Mouse (Mus musculus) stomach, embryonic 16.5 days (tissue): ENCODE data around the gene Slc22a12. TPM values are rescaled to one million over a fixed set of nuclear protein-coding genes. Genes with fewer than 3 reads are reported as not detected.

ENCODE experiments used
- ATAC-seq: fragments of 200-750 bp; cut with Nextera tagmentation; 2 replicates; pipeline ENCODE4 v1.8.0; 2017; ENCODE audit warnings: moderate number of reproducible peaks, moderate TSS enrichment; ENCODE audit not compliant: insufficient read depth, low FRiP score
- H3K27ac ChIP-seq: fragments of 300-500 bp; sonication (generic); 2 replicates; pipeline ENCODE4 v1.5.1; 2014; ENCODE audit warnings: low read length
- H3K27me3 ChIP-seq: fragments of 300-500 bp; sonication (generic); 2 replicates; pipeline ENCODE4 v1.6.1; 2014; ENCODE audit warnings: low read length, control low read depth, mixed read lengths; ENCODE audit not compliant: control insufficient read depth, insufficient read depth
- H3K36me3 ChIP-seq: fragments of 300-500 bp; sonication (generic); 2 replicates; pipeline ENCODE4 v1.6.1; 2014; ENCODE audit warnings: low read length; ENCODE audit not compliant: control insufficient read depth, insufficient read depth
- H3K4me1 ChIP-seq: fragments of 300-500 bp; sonication (generic); 2 replicates; pipeline ENCODE4 v1.6.1; 2014; ENCODE audit warnings: low read length, control low read depth, mixed read lengths; ENCODE audit not compliant: control insufficient read depth, insufficient read depth
- H3K4me2 ChIP-seq: fragments of 300-500 bp; sonication (generic); 2 replicates; pipeline ENCODE4 v1.6.1; 2014; ENCODE audit warnings: low read depth, low read length, mixed read lengths
- H3K4me3 ChIP-seq: fragments of 300-500 bp; sonication (generic); replicated peaks from 2 replicates; pipeline ENCODE4 v1.5.1; 2014; ENCODE audit warnings: mild to moderate bottlenecking, low read length
- H3K9ac ChIP-seq: fragments of 300-500 bp; sonication (generic); 2 replicates; pipeline ENCODE4 v1.6.1; 2014; ENCODE audit warnings: low read length
- H3K9me3 ChIP-seq: fragments of 300-500 bp; sonication (generic); replicated peaks from 2 replicates; pipeline ENCODE4 v1.6.1; 2016; ENCODE audit warnings: low read length, control low read depth; ENCODE audit not compliant: control insufficient read depth
- WGBS: fragments of 180-500 bp; shearing (Covaris S2); extraction: QIAGEN DNeasy Blood & Tissue Kit; methylation state at CpG from one replicate; pipeline ENCODE4 v1.1.7; 2014; 5-methylcytosine and 5-hydroxymethylcytosine counted together
- polyA plus RNA-seq: library from polyadenylated mRNA; unstranded; fragments of >200 nt; fragmentation: Nextera tagmentation; extraction: Ambion mirVana; gene quantifications from 2 replicates; pipeline ENCODE4 v1.2.1, GENCODE M21; 2015

Gene Slc22a12
- polyA plus RNA-seq, 1 experiment from 2014 or later = not detected

DNA sequence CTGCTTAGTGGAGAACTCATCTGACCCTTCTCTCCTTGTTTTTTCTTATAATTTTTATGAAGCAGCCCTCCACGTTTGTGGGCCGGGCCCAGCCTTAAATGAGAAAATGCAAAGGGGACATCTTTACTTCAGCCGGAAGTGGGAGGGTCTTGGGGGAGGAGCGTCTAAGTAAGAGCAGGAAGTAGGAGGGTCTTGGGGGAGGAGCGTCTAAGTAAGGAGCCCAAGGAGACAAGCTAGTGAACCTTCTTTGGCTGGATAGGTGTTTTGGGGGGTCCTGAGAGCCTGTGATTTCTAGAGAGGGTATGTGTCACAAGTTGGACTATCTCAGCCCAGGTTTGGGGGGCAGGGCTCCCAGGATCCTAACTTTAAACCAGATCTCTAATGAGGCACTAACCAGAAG, 27.4 kb downstream of the Slc22a12 start:
- no peaks in the 10 kb centered on the region; the same call in 1 of the 2 replicates for H3K27me3 ChIP-seq
- WGBS = 67% methylated on average over 5 of the region's 5 CpGs
- H3K27ac ChIP-seq = no peak overlapping the region
- H3K4me2 ChIP-seq = no peak overlapping the region
- H3K9ac ChIP-seq = no peak overlapping the region
- peaks cover 7% of the 10 kb centered on the region; the same call in 1 of the 2 replicates for H3K4me1 ChIP-seq
- no peaks in the 10 kb centered on the region for H3K36me3 ChIP-seq
- H3K9me3 ChIP-seq = no peaks in the 10 kb centered on the region
- no peak for ATAC-seq
- H3K4me3 ChIP-seq = no peak overlapping the region

GRCm38 (mm10) chr19:6514940-6515339, 27.9 kb downstream of the Slc22a12 start:
- no peaks in the 10 kb centered on the region; the same call in 1 of the 2 replicates for H3K27me3 ChIP-seq
- no peak for ATAC-seq
- H3K27ac ChIP-seq = no peak overlapping the region
- peaks cover 7% of the 10 kb centered on the region; the same call in 1 of the 2 replicates for H3K4me1 ChIP-seq
- H3K9ac ChIP-seq = no peak overlapping the region
- no peaks in the 10 kb centered on the region for H3K36me3 ChIP-seq
- H3K9me3 ChIP-seq = no peaks in the 10 kb centered on the region
- no peak overlapping the region for H3K4me2 ChIP-seq
- no peak overlapping the region for H3K4me3 ChIP-seq
- WGBS = 69% methylated on average over 6 of the region's 6 CpGs

DNA sequence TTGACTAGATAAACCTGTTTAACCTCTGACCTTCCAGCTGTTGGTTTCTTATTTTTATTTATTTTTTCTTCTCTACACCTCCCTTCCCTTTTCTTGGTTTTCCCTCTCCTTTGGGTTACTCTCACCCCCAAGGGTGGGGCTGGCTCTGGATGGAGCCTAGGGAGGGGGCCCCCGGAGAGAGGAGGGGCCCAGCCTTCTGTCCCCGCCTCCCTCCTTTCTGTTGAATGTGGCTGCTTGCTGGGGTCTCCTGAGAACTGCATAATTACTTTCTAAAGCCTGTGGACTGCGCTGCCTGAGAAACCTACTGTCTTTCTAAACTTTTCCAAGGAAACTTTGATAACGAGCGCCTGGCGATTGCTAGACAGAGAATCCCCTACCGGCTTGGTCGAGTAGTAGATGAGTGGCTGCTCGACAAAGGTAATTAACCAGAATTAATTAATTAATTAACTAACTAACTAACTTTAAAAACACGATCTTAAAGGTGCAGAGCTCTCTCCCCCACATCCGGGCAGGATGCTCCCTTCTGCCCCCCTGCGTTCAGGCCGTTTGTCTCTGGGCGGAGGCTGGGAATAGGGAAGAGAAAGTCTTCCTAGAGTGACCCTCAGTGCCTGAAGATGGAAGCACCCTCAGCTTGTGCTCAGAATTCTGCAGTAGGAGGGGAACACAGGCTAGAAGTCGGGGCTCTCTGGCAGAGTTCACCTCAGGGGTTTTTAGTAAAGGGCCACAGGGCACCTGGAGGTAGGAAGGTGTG, 29.3 kb downstream of the Slc22a12 start:
- H3K4me1 ChIP-seq = peaks cover 7% of the 10 kb centered on the region; the same call in 1 of the 2 replicates
- H3K27me3 ChIP-seq = no peaks in the 10 kb centered on the region; the same call in 1 of the 2 replicates
- no peak overlapping the region for H3K4me3 ChIP-seq
- H3K9me3 ChIP-seq = no peaks in the 10 kb centered on the region
- no peak overlapping the region for H3K4me2 ChIP-seq
- no peak overlapping the region for H3K27ac ChIP-seq
- 9% methylated on average over 15 of the region's 15 CpGs for WGBS
- H3K36me3 ChIP-seq = no peaks in the 10 kb centered on the region
- ATAC-seq = no peak
- no peak overlapping the region for H3K9ac ChIP-seq

DNA sequence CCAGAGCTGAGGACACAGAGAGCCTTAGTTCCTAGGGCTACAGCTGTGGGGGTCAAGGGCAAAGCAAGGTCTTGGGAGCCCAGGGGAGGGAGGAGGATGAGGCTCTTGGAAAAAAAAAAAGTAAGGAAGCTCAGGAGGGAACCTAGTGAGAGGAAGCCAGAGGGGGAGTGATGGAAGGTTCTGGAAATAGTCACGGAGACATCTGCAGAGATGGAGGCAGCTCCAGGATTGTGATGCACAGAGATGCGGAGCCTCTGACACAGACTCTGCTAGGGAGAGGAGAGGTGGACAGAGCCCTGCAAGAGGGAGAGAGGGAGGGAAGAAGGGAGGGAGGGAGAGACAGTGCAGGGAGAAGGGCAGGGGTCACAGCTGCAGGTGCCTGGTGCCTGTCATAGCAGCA, 32.3 kb downstream of the Slc22a12 start:
- H3K4me2 ChIP-seq = no peak overlapping the region
- peaks cover 7% of the 10 kb centered on the region; the same call in 1 of the 2 replicates for H3K4me1 ChIP-seq
- H3K9ac ChIP-seq = no peak overlapping the region
- ATAC-seq = no peak
- no peak overlapping the region for H3K4me3 ChIP-seq
- WGBS = 69% methylated on average over 2 of the region's 2 CpGs
- H3K9me3 ChIP-seq = no peaks in the 10 kb centered on the region
- H3K27me3 ChIP-seq = no peaks in the 10 kb centered on the region; the same call in none of the 2 replicates
- H3K36me3 ChIP-seq = no peaks in the 10 kb centered on the region
- H3K27ac ChIP-seq = no peak overlapping the region

DNA sequence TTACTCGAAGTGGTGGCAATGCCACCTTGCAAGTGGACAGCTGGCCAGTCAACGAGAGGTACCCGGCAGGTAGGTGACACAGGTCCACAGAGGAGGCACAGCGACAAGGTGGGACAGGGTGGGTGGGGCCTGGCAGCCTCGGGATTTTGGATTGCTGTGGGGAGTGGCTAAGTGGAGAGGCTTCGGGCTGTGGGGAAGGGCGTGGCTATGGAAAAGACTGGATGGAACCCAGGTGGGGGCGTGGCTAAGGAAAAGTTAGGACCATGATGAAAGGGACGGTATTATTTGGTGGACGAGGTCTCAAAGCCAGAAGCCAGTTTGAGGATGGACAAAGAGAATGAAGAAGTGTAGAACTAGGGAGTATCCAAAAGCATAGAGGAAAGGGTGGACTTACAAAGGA, 33.0 kb downstream of the Slc22a12 start:
- no peaks in the 10 kb centered on the region; the same call in none of the 2 replicates for H3K27me3 ChIP-seq
- H3K4me1 ChIP-seq = peaks cover 7% of the 10 kb centered on the region; the same call in 1 of the 2 replicates
- H3K9me3 ChIP-seq = no peaks in the 10 kb centered on the region
- H3K4me3 ChIP-seq = no peak overlapping the region
- H3K9ac ChIP-seq = no peak overlapping the region
- 64% methylated on average over 10 of the region's 10 CpGs for WGBS
- no peak for ATAC-seq
- H3K4me2 ChIP-seq = no peak overlapping the region
- H3K27ac ChIP-seq = no peak overlapping the region
- H3K36me3 ChIP-seq = no peaks in the 10 kb centered on the region

- WGBS = 36% methylated on average over 10 of the region's 10 CpGs
- no peak for ATAC-seq
- Histone ChIP-seq H3K4me2 (no peak overlapping the region), H3K27ac (no peak overlapping the region), H3K36me3 (no peaks in the 10 kb centered on the region), H3K9ac (no peak overlapping the region), H3K4me3 (no peak overlapping the region), H3K9me3 (no peaks in the 10 kb centered on the region), H3K4me1 (peaks cover 8% of the 10 kb centered on the region), H3K27me3 (peaks cover 12% of the 10 kb centered on the region)
These were observed 35.4 kb downstream of the Slc22a12 start for GRCm38 (mm10) chr19:6507393-6507792.

GRCm38 (mm10) chr19:6504656-6505045, 38.2 kb downstream of the Slc22a12 start:
- no peak for ATAC-seq
- Histone ChIP-seq H3K9ac (no peak overlapping the region), H3K4me3 (no peak overlapping the region), H3K36me3 (no peaks in the 10 kb centered on the region), H3K9me3 (no peaks in the 10 kb centered on the region), H3K4me2 (no peak overlapping the region), H3K27me3 (peaks cover 37% of the 10 kb centered on the region), H3K4me1 (peaks cover 14% of the 10 kb centered on the region), H3K27ac (no peak overlapping the region)
- 81% methylated on average over 12 of the region's 12 CpGs for WGBS

- 23% methylated on average over 16 of the region's 16 CpGs for WGBS
- no peak overlapping the region for H3K4me3 ChIP-seq
- peaks cover 14% of the 10 kb centered on the region for H3K4me1 ChIP-seq
- peaks cover 42% of the 10 kb centered on the region for H3K27me3 ChIP-seq
- H3K9ac ChIP-seq = no peak overlapping the region
- no peak for ATAC-seq
- no peak overlapping the region for H3K27ac ChIP-seq
- H3K36me3 ChIP-seq = no peaks in the 10 kb centered on the region
- H3K4me2 ChIP-seq = no peak overlapping the region
- H3K9me3 ChIP-seq = no peaks in the 10 kb centered on the region
These were observed 38.7 kb downstream of the Slc22a12 start for GRCm38 (mm10) chr19:6503926-6504655.
